Mouse (Mus musculus) intestine, embryonic 16.5 days (tissue): ENCODE results near the gene Xlr3b. TPM values are rescaled to one million over a fixed set of nuclear protein-coding genes. Genes with fewer than 3 reads are reported as not detected.
"Not testable (repeated sequence)": the region's sequence is repeated elsewhere in the genome, so short reads cannot be mapped to it uniquely, and the experiment has no call there.

Source experiments
- ATAC-seq: fragments of 200-750 bp; cut with Nextera tagmentation; 2 replicates; pipeline ENCODE4 v1.8.0; 2017; ENCODE audit warnings: moderate TSS enrichment, moderate library complexity
- H3K27ac ChIP-seq: fragments of 300-500 bp; sonication (generic); 2 replicates; pipeline ENCODE4 v1.5.1; 2014; ENCODE audit warnings: mild to moderate bottlenecking, low read length
- H3K27me3 ChIP-seq: fragments of 300-500 bp; sonication (generic); replicated peaks from 2 replicates; pipeline ENCODE4 v1.6.1; 2014; ENCODE audit warnings: low read length, control low read depth, mixed read lengths; ENCODE audit not compliant: control insufficient read depth, insufficient read depth
- H3K36me3 ChIP-seq: fragments of 300-500 bp; sonication (generic); 2 replicates; pipeline ENCODE4 v1.6.1; 2014; ENCODE audit warnings: low read length, control low read depth; ENCODE audit not compliant: control insufficient read depth, insufficient read depth
- H3K4me1 ChIP-seq: fragments of 300-500 bp; sonication (generic); 2 replicates; pipeline ENCODE4 v1.6.1; 2014; ENCODE audit warnings: low read length, control low read depth, mixed read lengths; ENCODE audit not compliant: control insufficient read depth, insufficient read depth
- H3K4me2 ChIP-seq: fragments of 300-500 bp; sonication (generic); 2 replicates; pipeline ENCODE4 v1.6.1; 2014; ENCODE audit warnings: low read depth, low read length, control low read depth
- H3K4me3 ChIP-seq: fragments of 300-500 bp; sonication (generic); 2 replicates; pipeline ENCODE4 v1.5.1; 2014; ENCODE audit warnings: mild to moderate bottlenecking, low read length
- H3K9ac ChIP-seq: fragments of 300-500 bp; sonication (generic); 2 replicates; pipeline ENCODE4 v1.6.1; 2014; ENCODE audit warnings: low read depth, low read length
- H3K9me3 ChIP-seq: fragments of 300-500 bp; sonication (generic); 2 replicates; pipeline ENCODE4 v1.6.1; 2016; ENCODE audit warnings: low read length, control low read depth; ENCODE audit not compliant: control insufficient read depth
- WGBS: fragments of 180-500 bp; shearing (Covaris S2); extraction: QIAGEN DNeasy Blood & Tissue Kit; methylation state at CpG from one replicate; pipeline ENCODE4 v1.1.7; 2014; 5-methylcytosine and 5-hydroxymethylcytosine counted together
- polyA plus RNA-seq: library from polyadenylated mRNA; unstranded; fragments of >200 nt; fragmentation: Nextera tagmentation; extraction: Ambion mirVana; gene quantifications from 2 replicates; pipeline ENCODE4 v1.2.1, GENCODE M21; 2015

The Xlr3b gene
- polyA plus RNA-seq, 1 experiment from 2014 or later: 7.9 TPM

GRCm38 (mm10) chrX:73229288-73229687, 37.3 kb downstream of the Xlr3b start:
- 24% methylated on average over 3 of the region's 3 CpGs for WGBS
- Histone ChIP-seq H3K4me3 (peak overlapping the region; percentile 66), H3K27me3 (0 out of 2 replicates have a peak, but pooled peaks cover 3% of the 10 kb centered on the region), H3K4me2 (peak overlapping the region; percentile 78), H3K27ac (no peak overlapping the region; the same call in 1 of the 2 replicates), H3K9ac (peak overlapping the region; percentile 75), H3K9me3 (no peaks in the 10 kb centered on the region), H3K4me1 (no peaks in the 10 kb centered on the region), H3K36me3 (no peaks in the 10 kb centered on the region)
- no peak for ATAC-seq

GRCm38 (mm10) chrX:73242821-73243325, 50.9 kb downstream of the Xlr3b start, which contains the start of gene Xlr4c:
Gene Xlr4c, minus strand, starts transcription at chrX:73243130.
- WGBS: 86% methylated on average over 13 of the region's 14 CpGs
- H3K9ac ChIP-seq, ATAC-seq, H3K9me3 ChIP-seq, H3K4me1 ChIP-seq, H3K4me3 ChIP-seq, H3K36me3 ChIP-seq, H3K27ac ChIP-seq, H3K27me3 ChIP-seq, H3K4me2 ChIP-seq: not testable (repeated sequence)

Other genes starting within 250 kb of the Xlr3b start
- 4.6 and 4.9 TPM in 2 replicates for gene Zfp185, start 204.9 kb upstream of the Xlr3b start, polyA plus RNA-seq
- not detected in 2 replicates for gene Pnma5, start 155.1 kb upstream of the Xlr3b start, polyA plus RNA-seq
- 0.06 and 0.11 TPM in 2 replicates for gene Pnma3, start 127.4 kb upstream of the Xlr3b start, polyA plus RNA-seq
- gene Xlr4a, start 109.7 kb upstream of the Xlr3b start, polyA plus RNA-seq: 3.0 and 4.3 TPM in 2 replicates
- gene Xlr3a, start 95.1 kb upstream of the Xlr3b start, polyA plus RNA-seq: 8.8 and 9.4 TPM in 2 replicates
- gene Gm14685, start 75.2 kb upstream of the Xlr3b start, polyA plus RNA-seq: 0.33 TPM in 1 of 2 replicates, not detected in the other
- gene Xlr5b, start 43.4 kb upstream of the Xlr3b start, polyA plus RNA-seq: 0.10 and 0.28 TPM in 2 replicates
- 0.39 TPM in 1 of 2 replicates, not detected in the other for gene DXBay18, start 42.8 kb upstream of the Xlr3b start, polyA plus RNA-seq
- not detected in 2 replicates for gene Spin2d, start 15.2 kb upstream of the Xlr3b start, polyA plus RNA-seq
- gene Xlr4b, start 22.1 kb downstream of the Xlr3b start, polyA plus RNA-seq: 1.8 and 1.9 TPM in 2 replicates
- gene F8a, start 36.1 kb downstream of the Xlr3b start, polyA plus RNA-seq: 14.7 and 14.9 TPM in 2 replicates
- 1.2 and 1.6 TPM in 2 replicates for gene Xlr4c, start 50.9 kb downstream of the Xlr3b start, polyA plus RNA-seq
- not detected in 2 replicates for gene Xlr3c, start 73.2 kb downstream of the Xlr3b start, polyA plus RNA-seq
- 0.40 and 0.42 TPM in 2 replicates for gene Xlr5a, start 100.8 kb downstream of the Xlr3b start, polyA plus RNA-seq
- gene Xlr5c, start 100.8 kb downstream of the Xlr3b start, polyA plus RNA-seq: 0.26 TPM in 1 of 2 replicates, not detected in the other
- not detected in 2 replicates for gene Gm45015, start 144.6 kb downstream of the Xlr3b start, polyA plus RNA-seq
- gene Zfp275, start 150.4 kb downstream of the Xlr3b start, polyA plus RNA-seq: 7.4 and 8.1 TPM in 2 replicates
- gene Gm18336, start 206.5 kb downstream of the Xlr3b start, polyA plus RNA-seq: not detected in 2 replicates
- gene Zfp92, start 218.9 kb downstream of the Xlr3b start, polyA plus RNA-seq: 0.45 and 0.55 TPM in 2 replicates
- not detected in 2 replicates for gene Trex2, start 243.1 kb downstream of the Xlr3b start, polyA plus RNA-seq